Mouse (Mus musculus): ENCODE data around the gene Gsto1.
A peak's percentile ranks its signal among the peaks of the same experiment; 100 is the strongest.

The Gsto1 gene

DNA sequence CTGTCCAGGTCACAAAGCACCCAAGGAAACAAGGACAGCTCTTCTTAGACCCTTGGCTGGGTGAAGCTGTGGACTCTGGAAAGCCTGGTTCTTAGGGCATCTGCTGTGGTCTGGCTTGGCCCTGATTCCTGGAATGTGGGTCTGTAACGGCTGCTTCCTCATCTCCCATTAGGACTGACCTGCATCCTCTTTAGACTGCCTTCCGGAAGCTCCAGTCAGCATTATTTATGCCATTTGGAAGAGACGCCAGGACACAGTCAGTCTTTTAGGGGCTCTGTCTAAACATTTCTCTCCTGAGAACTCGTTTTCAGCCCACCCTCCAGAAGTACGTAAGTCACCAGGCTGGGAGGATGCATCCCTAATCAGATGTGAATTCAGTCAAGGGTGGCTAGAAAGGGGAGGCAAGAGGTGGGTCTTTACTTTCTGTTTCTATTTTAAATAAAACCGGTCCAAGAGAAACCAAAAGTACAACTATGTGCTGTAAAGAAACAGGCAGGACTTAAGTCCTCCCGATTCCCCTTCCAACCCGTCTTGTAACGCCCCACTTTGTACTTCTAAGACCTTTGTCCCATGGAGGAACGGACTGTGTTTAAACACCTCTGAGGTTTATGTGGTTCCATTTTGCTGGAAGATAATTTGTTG, 35.8 kb downstream of the Gsto1 start:
- no peak for DNase-seq (ENCODE audit: low spot score in 2 of 2)

DNA sequence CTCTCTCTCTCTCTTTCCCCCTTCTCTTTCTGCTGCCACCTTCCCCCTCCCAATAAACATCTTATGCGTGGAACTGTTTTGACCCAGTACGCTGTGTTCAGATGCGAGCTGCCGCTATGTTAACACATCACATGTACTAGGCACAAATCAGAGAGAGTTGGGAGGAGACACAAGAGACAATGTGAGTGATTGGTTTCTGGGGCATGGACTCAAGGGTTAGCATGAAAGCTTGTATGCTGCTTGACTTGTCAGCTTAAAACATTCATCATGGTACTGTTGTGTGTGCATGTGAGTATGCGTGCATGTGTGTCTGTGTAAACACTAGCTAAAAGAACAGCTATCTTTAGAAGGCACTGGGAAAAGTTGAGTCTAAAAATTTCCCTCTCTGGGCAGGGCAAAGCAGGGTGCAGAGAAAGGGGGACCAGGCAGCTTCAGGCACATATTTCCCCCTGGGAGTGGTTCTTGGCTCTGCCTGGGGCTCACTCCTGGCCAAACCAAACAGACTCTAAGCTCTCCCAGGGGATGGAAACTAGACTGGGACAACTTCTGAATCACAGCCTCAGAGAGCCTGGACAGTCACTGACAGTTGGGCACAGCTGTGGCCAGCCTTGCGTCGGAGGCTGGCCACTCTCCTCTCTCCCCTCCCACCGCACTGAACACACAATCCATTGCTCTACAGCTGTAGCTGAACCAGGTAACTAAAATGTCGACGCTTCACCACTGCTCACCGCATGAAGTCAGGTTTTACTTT, 37.0 kb downstream of the Gsto1 start:
- DNase-seq (ENCODE audit: low spot score in 2 of 2): peak; percentile 70 to 80

DNA sequence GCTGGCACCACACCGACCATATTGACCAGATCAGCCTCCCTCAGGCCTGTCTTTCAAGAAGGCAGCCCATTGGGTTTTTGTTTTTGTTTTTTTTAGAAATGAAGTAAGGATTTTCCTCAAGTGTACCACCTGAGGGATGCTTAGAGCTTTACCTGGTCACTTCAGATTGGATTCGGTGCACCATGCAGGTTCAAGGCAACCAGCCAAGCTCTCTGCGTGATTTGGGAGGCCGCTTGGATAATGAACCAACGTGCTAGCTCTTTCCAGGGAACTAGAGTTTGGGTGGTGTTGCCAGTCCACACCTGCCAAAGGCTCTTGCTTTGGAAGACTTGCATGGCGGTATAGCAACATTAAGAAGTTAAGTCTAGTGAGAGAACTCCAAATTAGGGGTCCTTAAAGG, 38.3 kb downstream of the Gsto1 start:
- no peak for DNase-seq (ENCODE audit: low spot score in 2 of 2)

DNA sequence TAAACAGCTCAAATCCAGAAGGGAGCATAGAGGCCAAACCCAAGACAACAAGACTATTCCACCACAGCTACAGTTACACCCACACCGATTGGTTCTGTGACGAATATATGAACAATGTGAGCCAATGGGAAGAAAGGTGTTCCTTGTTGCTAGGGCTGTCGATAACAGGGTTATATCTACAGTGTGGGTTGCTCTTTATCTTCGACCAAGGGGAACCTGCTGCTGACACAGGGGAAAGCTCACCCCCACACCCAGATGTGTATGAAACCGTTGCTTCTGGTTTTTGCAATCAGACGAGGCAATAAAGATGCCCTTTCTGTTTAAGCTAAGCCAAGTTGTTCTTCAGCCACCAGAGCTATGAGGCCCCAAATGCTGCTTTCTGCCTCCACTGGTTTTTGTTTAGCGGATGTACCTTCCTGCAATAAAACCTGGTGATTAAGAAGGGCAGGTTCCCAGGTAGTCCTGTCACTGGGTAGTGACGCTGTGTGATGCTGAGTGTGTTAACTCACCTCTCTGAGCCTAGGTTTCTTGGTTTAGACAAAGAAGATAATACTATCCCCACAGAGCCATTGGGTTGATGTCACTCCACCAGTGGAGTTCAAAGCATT, 43.8 kb downstream of the Gsto1 start:
- no peak for DNase-seq (ENCODE audit: low spot score in 2 of 2)

DNA sequence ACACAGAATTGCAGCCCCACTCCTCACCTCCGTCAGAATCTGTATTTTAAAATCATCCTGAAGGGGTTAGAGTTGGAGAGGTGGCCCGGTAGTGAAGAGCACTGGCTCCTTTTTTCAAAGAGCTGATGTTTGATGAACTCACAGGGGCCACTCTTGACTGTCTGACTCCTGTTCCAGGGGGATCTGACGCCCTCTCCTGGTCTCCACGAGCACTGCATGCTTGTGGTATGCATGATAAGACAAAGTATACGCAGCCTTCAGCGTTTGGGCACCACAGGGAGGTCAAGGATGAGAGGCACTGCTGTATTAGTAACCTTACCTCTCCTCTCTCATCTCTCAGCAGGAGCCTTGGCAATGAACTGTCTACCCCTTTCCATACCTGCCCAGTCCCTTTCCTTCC, 45.2 kb downstream of the Gsto1 start:
- DNase-seq (ENCODE audit: low spot score in 2 of 2): no peak

DNA sequence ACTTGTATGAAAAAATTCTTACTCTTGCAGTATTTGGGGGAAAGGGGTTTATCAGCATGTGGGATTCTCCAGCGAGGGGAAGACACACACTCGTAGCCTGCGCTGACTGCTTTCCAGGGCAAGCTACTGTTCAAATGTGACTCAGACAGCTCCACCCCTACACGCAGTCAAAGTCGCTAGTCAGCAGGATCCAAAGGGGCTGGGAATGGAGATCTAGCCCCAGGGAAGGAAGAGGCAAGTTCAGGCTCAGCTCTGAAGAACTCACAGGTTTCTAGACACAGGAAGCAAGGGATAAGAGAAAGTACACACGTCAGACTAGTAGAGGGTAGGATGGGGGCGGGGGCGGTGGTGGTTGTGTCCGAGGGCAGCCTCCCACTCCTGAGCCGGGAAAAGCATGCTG, 45.8 kb downstream of the Gsto1 start:
- no peak for DNase-seq (ENCODE audit: low spot score in 2 of 2)

DNA sequence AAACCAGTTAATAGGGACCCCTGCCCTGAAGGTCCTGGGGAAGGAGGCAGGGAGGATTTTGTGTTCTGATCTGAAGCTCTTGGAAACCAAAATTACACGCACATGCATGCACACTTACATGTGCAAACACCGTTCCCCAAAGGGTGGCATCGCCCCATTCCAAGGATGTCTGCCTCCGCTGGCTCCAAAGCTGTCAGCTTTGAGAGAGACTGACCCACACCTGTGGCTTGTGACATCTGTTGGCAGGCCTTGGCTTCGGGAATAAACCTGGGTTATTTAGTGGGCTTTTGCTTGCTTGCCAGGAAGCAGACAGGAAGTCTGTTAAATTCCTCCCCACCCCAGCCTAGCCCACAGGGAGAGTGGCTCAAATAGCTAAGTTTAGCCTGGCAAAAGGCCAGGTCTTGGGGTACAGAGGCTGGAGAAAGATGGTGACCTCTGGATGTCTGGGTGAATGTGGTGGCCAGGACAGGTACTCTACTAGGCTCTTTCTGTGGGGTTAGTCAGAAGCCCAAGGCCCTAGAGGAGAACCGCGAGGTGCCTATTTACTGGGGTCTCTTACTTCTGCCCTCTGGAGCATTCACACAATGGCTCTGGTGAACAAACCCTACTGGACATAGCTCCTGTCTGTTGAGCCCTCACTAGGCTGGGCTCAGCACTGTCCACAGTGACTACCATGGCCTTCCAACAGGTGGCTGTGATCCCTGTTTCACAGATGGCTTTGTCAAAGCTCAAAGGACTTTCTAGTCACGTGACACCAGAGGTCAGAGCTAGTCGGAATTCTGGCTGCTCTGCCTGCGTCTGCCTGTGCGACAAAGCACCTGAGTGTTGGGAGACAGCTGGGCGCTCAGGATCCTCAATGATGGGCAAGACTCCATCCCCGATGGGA, 47.8 kb downstream of the Gsto1 start:
- DNase-seq (ENCODE audit: low spot score in 2 of 2): peak in 1 of 2 experiments; percentile 44

DNA sequence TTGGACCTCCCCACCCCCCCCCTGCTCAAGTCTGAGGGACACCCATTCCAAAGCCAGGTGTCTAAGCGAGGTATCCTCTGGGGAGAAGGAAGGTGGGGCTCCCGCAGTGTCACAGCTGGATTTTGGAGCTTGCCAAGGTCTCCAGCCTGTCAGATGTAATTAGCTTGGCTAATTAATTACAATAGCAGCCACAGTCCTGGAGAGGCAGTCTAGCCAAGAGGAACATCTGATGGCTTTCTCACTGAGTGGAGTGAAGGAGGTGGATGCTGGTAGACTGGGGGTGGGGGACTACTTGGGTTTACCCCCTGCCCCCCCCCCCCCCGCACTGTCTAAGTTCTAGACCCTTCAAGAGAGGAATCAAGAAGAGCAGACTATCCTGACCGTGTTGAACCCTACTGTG, 48.9 kb downstream of the Gsto1 start:
- DNase-seq (ENCODE audit: low spot score in 2 of 2): no peak

DNA sequence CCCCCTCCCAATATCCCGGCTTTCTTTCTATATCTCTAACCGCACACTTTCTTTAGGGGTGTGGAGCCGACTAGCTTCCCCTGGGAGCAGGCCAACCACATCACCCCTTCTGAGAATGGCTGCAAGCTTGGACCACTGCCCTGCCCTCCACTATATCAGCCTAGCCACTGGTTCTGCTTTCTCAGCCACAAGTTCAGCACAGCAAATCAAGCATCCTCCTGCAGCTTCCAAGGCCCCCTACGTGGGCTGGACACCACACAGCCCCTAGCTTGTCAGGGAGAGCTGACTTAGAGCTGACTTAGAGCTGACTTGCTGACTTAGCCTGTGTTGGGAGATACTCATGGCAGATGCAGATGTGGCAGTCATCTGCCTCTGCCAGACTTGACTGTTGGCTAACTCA, 50.3 kb downstream of the Gsto1 start:
- DNase-seq (ENCODE audit: low spot score in 2 of 2): no peak

DNA sequence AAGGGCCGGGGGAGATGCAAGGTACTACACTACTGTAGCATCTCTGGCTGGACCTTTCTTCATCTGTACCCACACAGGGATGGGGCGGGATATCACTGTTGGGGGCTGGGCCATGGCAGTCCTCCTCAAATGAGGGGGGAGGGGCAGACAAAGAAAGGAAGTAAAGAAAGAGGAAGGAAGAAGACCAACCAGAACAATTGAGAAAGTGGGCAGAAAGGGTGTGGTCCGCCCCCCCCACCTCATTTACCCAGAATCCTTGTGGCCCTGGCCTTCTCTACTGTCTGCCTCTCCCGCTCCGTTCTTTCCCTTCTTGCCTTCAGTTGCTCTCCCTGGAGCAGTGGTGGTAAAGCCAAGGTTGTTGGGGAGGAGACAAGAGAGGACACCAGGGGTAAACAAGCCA, 50.8 kb downstream of the Gsto1 start:
- no peak for DNase-seq (ENCODE audit: low spot score in 2 of 2)

DNA sequence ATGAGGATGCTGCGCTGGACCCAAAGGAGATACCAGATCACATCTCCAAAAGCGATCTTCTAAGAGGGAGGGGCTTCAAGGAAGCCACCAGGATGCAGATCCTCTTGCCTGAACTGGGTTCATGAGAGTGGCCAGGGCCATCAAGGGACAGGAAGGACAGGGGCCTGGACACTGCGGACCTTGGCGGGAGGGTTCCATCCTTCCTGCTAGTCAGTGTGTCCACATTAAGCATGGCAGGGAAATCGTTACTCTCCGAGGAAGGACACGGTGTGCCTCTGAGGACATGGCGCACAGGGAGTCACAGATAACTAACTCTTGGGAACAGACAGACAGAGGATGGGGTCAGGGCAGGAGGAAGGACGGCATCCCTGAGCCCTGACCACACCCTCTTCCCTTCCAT, 52.8 kb downstream of the Gsto1 start:
- DNase-seq (ENCODE audit: low spot score in 2 of 2): no peak

DNA sequence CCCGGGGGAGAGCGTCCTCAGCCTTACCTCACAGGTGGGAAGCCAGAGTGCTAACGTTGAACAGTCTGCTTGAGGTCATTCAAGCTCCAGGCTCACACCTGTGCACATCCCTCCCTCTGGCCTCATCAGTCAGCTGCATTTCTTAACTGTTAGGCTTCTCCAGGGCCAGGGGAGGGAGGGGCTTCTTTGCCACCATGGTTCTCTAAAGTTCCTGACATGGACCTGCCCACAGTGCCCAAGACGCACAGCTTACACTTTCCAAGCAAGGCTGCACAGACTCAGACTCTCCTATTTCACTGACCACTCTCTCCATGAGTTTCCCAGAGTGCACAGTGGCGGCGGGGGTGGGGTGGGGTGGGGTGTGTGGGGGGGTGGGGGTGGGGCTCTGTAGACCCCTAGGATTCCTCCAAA, 54.2 kb downstream of the Gsto1 start:
- DNase-seq (ENCODE audit: low spot score in 2 of 2): no peak

DNA sequence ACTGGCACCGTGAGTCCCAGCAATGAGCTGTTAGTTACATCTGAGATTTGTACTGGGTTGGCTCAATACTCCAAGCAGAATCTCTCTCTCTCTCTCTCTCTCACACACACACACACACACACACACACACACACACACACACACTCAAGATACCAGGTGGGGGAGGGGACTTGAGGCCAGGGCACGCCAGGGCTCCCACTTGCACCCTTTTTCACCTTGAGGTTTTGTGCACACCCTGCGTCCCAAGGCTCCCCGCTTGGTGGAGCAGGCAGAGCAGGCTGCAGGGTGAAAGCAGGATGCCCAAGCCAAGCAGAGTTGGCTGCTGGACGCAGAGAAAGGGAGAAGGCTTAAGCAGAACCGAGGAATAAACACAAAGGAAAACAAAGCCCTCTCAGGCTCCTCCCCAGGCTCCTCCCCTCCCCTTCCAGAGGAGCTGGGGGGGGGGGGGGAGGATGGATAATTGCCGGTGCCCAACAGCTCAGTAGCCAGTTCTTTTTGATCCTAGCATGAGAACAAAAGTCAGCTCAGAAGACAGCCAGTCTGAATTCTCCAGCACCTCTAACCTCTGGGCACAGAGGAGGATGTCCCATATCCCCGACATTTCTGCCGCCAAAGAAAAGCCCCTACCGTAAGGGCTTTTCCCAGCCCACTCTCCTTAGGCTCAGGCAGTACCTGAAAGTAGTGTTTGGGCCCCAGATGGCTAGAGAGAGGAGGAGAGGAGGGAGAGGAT, 54.8 kb downstream of the Gsto1 start:
- DNase-seq (ENCODE audit: low spot score in 2 of 2): no peak

DNA sequence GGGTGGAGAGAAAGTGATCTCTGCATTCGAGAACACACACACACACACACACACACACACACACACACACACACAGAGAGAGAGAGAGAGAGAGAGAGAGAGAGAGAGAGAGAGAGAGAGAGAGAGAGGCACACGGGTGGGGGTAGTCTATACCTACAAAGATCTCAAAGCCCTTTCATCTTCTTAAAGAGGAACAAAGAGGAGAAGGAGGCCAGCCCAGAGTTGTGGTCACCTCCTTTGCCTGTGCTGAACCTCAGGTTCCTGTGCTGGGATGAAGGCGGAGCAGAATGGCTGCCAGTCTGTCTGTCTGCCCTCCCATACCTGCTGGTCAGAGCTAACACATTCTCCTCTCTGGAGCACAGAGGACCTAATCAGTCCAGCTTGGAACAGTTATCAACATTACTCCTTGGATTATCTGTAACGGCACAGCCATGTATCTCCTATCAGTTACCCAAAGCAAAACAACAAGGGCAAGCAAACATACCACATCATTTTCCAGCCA, 55.4 kb downstream of the Gsto1 start:
- DNase-seq (ENCODE audit: low spot score in 2 of 2): no peak

DNA sequence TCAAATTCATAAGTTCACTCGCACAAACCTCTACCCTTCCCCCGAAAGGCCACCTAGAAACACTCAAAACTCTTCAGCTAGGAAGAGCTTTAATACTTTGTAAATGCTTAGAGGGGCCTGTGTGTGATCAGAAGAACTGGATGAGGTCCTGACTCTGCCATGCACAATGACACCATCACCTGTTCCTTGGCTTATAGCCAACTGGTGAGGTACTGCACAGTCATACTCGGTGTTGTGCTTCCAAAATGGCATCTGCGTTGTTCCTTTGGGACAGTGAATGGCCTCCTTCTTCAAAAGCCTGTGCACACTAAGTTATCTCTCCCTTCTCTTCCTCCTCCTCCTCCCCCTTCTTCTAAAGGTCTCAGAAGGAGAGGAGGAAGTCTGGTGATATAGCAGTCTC, 56.0 kb downstream of the Gsto1 start:
- no peak for DNase-seq (ENCODE audit: low spot score in 2 of 2)

DNA sequence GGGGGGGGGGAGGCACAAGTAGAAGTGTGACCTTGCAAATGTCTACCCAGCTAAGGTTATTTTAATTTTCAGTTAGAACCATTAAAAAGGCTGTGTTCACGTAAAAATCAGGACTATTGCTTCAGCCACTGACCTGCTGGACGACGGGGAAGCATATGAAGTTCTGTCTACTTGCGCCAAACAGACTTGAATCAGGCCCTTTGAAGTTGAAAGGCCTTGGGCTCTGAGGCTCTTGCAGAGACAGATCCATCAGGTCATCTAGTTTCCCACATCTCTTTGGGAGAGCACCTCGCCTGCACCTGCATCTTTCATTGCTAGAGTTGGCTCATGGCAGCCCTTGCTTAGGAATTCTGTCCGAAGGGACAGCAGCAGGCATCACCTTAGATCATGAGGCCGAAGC, 58.6 kb downstream of the Gsto1 start:
- no peak for DNase-seq (ENCODE audit: low spot score in 2 of 2)

DNA sequence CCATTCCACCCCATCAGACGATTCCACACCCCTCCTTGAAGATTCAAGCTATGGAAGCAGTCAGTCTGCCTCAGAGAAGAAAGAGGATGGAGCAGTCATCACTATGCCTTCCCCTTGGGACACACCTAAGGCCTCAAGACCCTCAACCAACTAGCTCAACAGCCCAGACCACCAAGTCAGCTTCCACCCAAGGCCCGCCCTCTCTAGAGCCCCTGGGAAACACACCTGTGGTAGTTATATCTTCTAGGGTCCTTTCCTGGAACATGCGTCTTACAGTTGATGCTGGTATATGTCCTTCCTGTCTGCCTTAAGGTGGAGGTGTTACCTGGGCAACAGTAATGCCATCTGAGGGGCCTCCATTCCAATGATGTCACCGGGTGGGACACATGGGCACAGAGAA, 59.4 kb downstream of the Gsto1 start:
- DNase-seq (ENCODE audit: low spot score in 2 of 2): no peak

All from heart, adult 9 months (tissue).